8 mouse cellular contexts compared by ENCODE assay signal in the genomic region with DNA sequence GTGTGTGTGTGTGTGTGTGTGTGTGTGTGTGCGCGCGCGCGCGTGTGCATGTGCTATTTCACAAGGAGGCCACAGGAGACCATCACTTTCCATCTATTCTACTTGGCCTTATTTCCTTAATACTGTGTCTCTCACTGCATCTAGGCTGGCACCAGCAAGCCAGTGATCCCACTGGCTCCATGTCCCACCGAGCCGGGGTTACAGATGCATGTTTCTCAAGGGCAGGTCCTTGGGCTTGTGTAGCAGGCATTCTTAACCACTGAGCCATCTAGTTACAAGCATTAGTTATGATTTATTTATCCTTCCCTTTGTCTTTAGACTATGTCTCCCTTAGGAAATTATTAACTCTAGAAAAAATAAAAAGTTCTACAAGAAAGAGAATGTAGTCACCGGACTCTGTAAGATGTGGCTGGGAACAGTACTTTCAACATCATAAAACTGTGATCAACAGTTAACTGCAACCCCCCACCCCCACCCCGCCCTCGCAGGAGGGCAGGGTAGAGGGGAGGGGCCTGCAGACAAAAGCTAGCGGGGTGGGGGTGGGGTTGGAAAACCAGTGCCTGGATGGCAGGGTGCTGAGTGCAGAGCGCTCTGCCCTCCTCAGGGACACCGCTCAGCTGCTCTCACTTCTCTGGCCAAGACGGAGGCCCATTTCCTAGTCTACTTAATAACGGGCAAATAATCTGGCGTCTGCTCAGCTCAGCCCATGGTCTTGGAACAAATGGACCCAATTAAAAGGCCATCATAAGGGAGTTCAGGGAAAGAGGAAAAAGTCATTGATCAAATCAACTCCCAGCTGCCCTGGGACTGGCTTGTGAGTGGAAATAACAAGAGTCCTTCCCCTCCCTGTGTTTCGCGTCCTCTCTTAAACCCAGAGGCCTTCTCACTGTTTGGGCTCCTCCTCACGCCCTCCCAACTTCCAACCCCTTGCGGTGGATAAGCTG. TPM values are rescaled to one million over a fixed set of nuclear protein-coding genes. Genes with fewer than 3 reads are reported as not detected.
DNase-seq lines count a peak whose midpoint lies in the region; ATAC-seq and TF ChIP-seq lines count a peak whose summit lies in the region.

No protein-coding gene starts in this region.

- 0 out of 2 replicates have a peak overlapping the region, but pooled peaks have one; percentile 8 for H3K9ac ChIP-seq in heart, embryonic 13.5 days

- intact Hi-C loops in heart, postnatal 25 days (cut with DNase I), result loop anchor here (5.0 kb wide), 2 partner anchors 123 to 248 kb away; no protein-coding TSS in a partner anchor
- intact Hi-C loops in left cerebral cortex, postnatal 25 days (cut with DNase I), result loop anchor here (5.0 kb wide), 1 partner anchor 393 kb away; no protein-coding TSS in a partner anchor

- TF ChIP-seq CTCF in embryonic fibroblast, embryonic 13.5 days (IDR thresholded peaks at IDR 0.05; ENCODE audit: borderline replicate concordance, insufficient read depth, low read length), result no peak

- WGBS in heart, embryonic 13.5 days, result 37% methylated on average over 21 of the region's 21 CpGs

- no peak overlapping the region for H3K4me3 ChIP-seq in heart, embryonic 13.5 days
- H3K4me3 ChIP-seq in embryonic fibroblast, embryonic 13.5 days (ENCODE audit: insufficient read depth, low read length), result no peak overlapping the region

- H3K4me1 ChIP-seq in heart, embryonic 13.5 days, result peaks cover 25% of the 10 kb centered on the region
- peaks cover under 1% of the 10 kb centered on the region; the same call in 1 of the 2 replicates for H3K4me1 ChIP-seq in embryonic fibroblast, embryonic 13.5 days (ENCODE audit: control insufficient read depth, insufficient read depth, low read length)

- peak; percentile 81 for TF ChIP-seq POLR2A in embryonic fibroblast, embryonic 13.5 days (IDR thresholded peaks at IDR 0.05; ENCODE audit: low read depth, low read length)

- DNase-seq in heart, postnatal 25 days (ENCODE audit: low spot score), result no peak
- peak; percentile 62 for DNase-seq in kidney, postnatal 10 days
- no peak for DNase-seq in MN1 (ENCODE audit: low spot score)
- no peak for DNase-seq in cerebellum, postnatal 4 days (ENCODE audit: low spot score in 2 of 2)
- no peak for DNase-seq in left cerebral cortex, postnatal 25 days (ENCODE audit: low spot score in 2 of 2)

- no peaks in the 10 kb centered on the region for H3K36me3 ChIP-seq in heart, embryonic 13.5 days

- H3K27me3 ChIP-seq in heart, embryonic 13.5 days (replicated peaks), result no peaks in the 10 kb centered on the region

- ATAC-seq in heart, embryonic 13.5 days (ENCODE audit: extremely low read depth, insufficient number of reproducible peaks, low FRiP score, low TSS enrichment), result no peak
- ATAC-seq in megakaryocyte progenitor cell, adult 5-6 weeks (replicated peaks; ENCODE audit: poor library complexity), result peak; percentile 63

- H3K27ac ChIP-seq in heart, embryonic 13.5 days (replicated peaks), result no peak overlapping the region
- peak overlapping the region; percentile 70 for H3K27ac ChIP-seq in embryonic fibroblast, embryonic 13.5 days (ENCODE audit: insufficient read depth, low read length)

- H3K9me3 ChIP-seq in heart, embryonic 13.5 days, result no peaks in the 10 kb centered on the region

- peak overlapping the region; percentile 30 for H3K4me2 ChIP-seq in heart, embryonic 13.5 days

RNA-seq across cellular contexts. Expression of gene P2ry6, which starts 10.3 kb away (rescaled TPM):
- polyA plus RNA-seq in heart, embryonic 13.5 days (2015; fragmentation: Nextera tagmentation; extraction: Ambion mirVana), result 4.3 and 4.6 TPM in 2 replicates
- total RNA-seq in heart, postnatal 25 days (2021), result 1 to 10 TPM; 4.4 TPM
- 1.4 and 1.6 TPM in 2 replicates for polyA plus RNA-seq in embryonic fibroblast, embryonic 13.5 days (2011; ENCODE audit: insufficient read length, low read depth, missing spikeins)
- 0.42 and 0.49 TPM in 2 replicates for total RNA-seq in megakaryocyte progenitor cell, adult 5-6 weeks (2015)
- 0.04 TPM in 1 of 2 replicates, not detected in the other for total RNA-seq in megakaryocyte progenitor cell, adult 5-6 weeks (2017)
- 1 to 10 TPM; 2.5 to 4.1 TPM for total RNA-seq in left cerebral cortex, postnatal 25 days (2021)

RNA-seq across cellular contexts. Expression of gene P2ry2, which starts 27.9 kb away (rescaled TPM):
- polyA plus RNA-seq in heart, embryonic 13.5 days (2015; fragmentation: Nextera tagmentation; extraction: Ambion mirVana), result 1.1 and 1.5 TPM in 2 replicates
- total RNA-seq in heart, postnatal 25 days (2021), result 10 to 100 TPM; 17.3 to 26.1 TPM
- 2.4 and 5.8 TPM in 2 replicates for polyA plus RNA-seq in embryonic fibroblast, embryonic 13.5 days (2011; ENCODE audit: insufficient read length, low read depth, missing spikeins)
- 5.5 and 5.7 TPM in 2 replicates for total RNA-seq in megakaryocyte progenitor cell, adult 5-6 weeks (2015)
- 6.8 and 6.9 TPM in 2 replicates for total RNA-seq in megakaryocyte progenitor cell, adult 5-6 weeks (2017)
- total RNA-seq in left cerebral cortex, postnatal 25 days (2021), result under 1 TPM; 0.71 to 0.85 TPM

RNA-seq across cellular contexts. Expression of gene Arhgef17, which starts 52.8 kb away (rescaled TPM):
- polyA plus RNA-seq in heart, embryonic 13.5 days (2015; fragmentation: Nextera tagmentation; extraction: Ambion mirVana), result 5.2 and 5.7 TPM in 2 replicates
- total RNA-seq in heart, postnatal 25 days (2021), result 10 to 100 TPM; 24.0 to 28.8 TPM
- polyA plus RNA-seq in embryonic fibroblast, embryonic 13.5 days (2011; ENCODE audit: insufficient read length, low read depth, missing spikeins), result 43.1 and 54.8 TPM in 2 replicates
- total RNA-seq in megakaryocyte progenitor cell, adult 5-6 weeks (2015), result 0.12 and 0.44 TPM in 2 replicates
- 0.08 TPM in 1 of 2 replicates, not detected in the other for total RNA-seq in megakaryocyte progenitor cell, adult 5-6 weeks (2017)
- 100 to 1,000 TPM; 109 to 120 TPM for total RNA-seq in left cerebral cortex, postnatal 25 days (2021)

Comparison
In these comparisons a context has a peak if more than half of its experiments do, and no peak if none do; other contexts are left out.
1. RNA of gene Arhgef17, which starts 52.8 kb away (total RNA-seq): 109 to 120 TPM in left cerebral cortex, postnatal 25 days and 24.0 to 28.8 TPM in heart, postnatal 25 days; 0.08 to 0.44 TPM in megakaryocyte progenitor cell, adult 5-6 weeks; every median in the first group is over 10 times any median in the second.